Mouse (Mus musculus) embryonic facial prominence, embryonic 10.5 days (tissue): ENCODE results near the gene Sidt2. TPM values are rescaled to one million over a fixed set of nuclear protein-coding genes. Genes with fewer than 3 reads are reported as not detected.

Source experiments
- DNase-seq: peaks from one replicate; pipeline ENCODE4 v3.0.0-alpha.2; 2017; ENCODE audit warnings: low spot score
- H3K27ac ChIP-seq: fragments of 300-500 bp; sonication (generic); replicated peaks from 2 replicates; pipeline ENCODE4 v1.5.1; 2016; ENCODE audit warnings: mild to moderate bottlenecking
- H3K27me3 ChIP-seq: fragments of 300-500 bp; sonication (generic); replicated peaks from 2 replicates; pipeline ENCODE4 v1.6.1; 2016; ENCODE audit warnings: low read depth, mild to moderate bottlenecking; ENCODE audit not compliant: poor library complexity, severe bottlenecking
- H3K36me3 ChIP-seq: fragments of 300-500 bp; sonication (generic); replicated peaks from 2 replicates; pipeline ENCODE4 v1.6.1; 2016; ENCODE audit warnings: mild to moderate bottlenecking, moderate library complexity
- H3K4me1 ChIP-seq: fragments of 300-500 bp; sonication (generic); 2 replicates; pipeline ENCODE4 v1.6.1; 2016
- H3K4me3 ChIP-seq: fragments of 300-500 bp; sonication (generic); 2 replicates; pipeline ENCODE4 v1.5.1; 2016; ENCODE audit warnings: mild to moderate bottlenecking, moderate library complexity
- H3K9me3 ChIP-seq: fragments of 300-500 bp; sonication (generic); 2 replicates; pipeline ENCODE4 v1.6.1; 2016; ENCODE audit warnings: mild to moderate bottlenecking
- WGBS: fragments of 180-500 bp; shearing (Covaris S2); methylation state at CpG from one replicate; pipeline ENCODE4 v1.1.7; 2016; 5-methylcytosine and 5-hydroxymethylcytosine counted together
- polyA plus RNA-seq: library from polyadenylated mRNA; unstranded; fragments of >200 nt; fragmentation: Nextera tagmentation; extraction: Ambion mirVana; gene quantifications from 2 replicates; pipeline ENCODE4 v1.2.1, GENCODE M21; 2016

Gene Sidt2
- polyA plus RNA-seq, 1 experiment from 2014 or later, result 27.4 TPM

DNA sequence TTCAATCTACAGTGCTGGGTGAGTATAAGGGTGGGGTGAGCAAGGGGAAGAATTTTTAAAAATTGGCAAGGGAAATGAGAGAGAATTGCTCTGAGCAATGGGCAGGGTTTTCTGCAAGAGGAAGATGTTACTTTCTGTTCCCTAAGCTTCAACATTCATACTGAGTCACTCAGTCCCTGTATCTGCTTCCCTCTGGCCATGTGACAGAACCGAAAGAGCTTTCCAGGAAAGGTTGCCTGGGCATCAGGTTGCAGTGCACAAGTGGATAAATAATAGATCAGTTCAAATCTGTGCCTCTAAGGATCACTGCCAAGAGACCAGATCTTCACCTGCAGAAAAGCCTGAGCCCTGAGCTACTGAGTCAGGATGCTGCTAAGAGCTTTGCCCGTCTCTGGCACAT, 6.8 kb upstream of the Sidt2 start:
- 0 out of 2 replicates have a peak, but pooled peaks cover 3% of the 10 kb centered on the region for H3K4me1 ChIP-seq
- H3K27me3 ChIP-seq, result no peaks in the 10 kb centered on the region
- no peak for DNase-seq
- no peak overlapping the region for H3K27ac ChIP-seq
- no peak overlapping the region for H3K4me3 ChIP-seq
- WGBS, result 81% methylated on average over 2 of the region's 2 CpGs
- H3K9me3 ChIP-seq, result no peaks in the 10 kb centered on the region
- peaks cover 67% of the 10 kb centered on the region for H3K36me3 ChIP-seq

DNA sequence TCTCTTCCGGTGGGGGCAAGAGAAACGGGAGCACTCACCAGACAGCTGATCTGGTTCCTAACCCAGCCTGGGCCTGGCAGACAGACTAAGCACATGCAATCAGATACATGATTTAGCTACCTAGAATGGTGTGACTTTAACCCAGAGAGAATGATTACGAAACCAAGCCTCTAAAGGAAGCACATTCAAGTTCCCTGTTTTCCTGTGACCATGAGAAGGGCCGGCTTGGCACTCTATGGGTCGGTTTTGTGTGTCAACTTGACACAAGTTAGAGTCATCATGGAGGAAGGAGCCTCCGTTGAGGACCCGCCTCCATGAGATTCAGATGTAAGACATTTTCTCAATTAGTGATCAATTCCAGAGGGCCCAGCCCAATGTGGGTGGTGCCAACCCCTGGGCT, 4.6 kb upstream of the Sidt2 start:
- Histone ChIP-seq H3K27me3 (no peaks in the 10 kb centered on the region), H3K9me3 (no peaks in the 10 kb centered on the region), H3K36me3 (peaks cover 46% of the 10 kb centered on the region), H3K4me1 (peaks cover 17% of the 10 kb centered on the region), H3K4me3 (no peak overlapping the region), H3K27ac (no peak overlapping the region)
- WGBS, result 79% methylated on average over 7 of the region's 7 CpGs
- DNase-seq, result no peak

DNA sequence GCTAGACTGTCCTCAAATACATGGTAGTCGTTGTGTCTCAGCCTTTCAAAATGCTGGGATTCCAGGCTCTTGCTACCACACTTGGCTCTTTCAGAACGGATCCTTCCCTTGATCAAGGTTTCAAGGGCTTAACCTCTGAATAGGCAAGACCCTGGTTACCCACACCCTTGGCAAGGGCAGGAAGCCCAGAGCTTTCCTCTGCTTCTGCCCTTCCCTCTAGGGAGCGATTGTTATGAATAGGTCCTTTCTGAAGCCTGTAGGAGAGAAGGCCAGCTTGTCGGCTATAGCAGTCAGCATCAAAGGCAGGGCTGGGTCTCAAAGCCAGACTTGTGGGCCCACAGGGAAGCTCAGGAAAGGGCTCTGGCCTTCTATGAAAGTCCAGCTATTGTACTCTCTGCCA, 3.8 kb upstream of the Sidt2 start:
- no peak for DNase-seq
- peaks cover 24% of the 10 kb centered on the region for H3K4me1 ChIP-seq
- no peak overlapping the region for H3K4me3 ChIP-seq
- H3K27me3 ChIP-seq, result no peaks in the 10 kb centered on the region
- H3K27ac ChIP-seq, result no peak overlapping the region
- H3K36me3 ChIP-seq, result peaks cover 37% of the 10 kb centered on the region
- WGBS, result 38% methylated on average over 4 of the region's 4 CpGs
- no peaks in the 10 kb centered on the region for H3K9me3 ChIP-seq

DNA sequence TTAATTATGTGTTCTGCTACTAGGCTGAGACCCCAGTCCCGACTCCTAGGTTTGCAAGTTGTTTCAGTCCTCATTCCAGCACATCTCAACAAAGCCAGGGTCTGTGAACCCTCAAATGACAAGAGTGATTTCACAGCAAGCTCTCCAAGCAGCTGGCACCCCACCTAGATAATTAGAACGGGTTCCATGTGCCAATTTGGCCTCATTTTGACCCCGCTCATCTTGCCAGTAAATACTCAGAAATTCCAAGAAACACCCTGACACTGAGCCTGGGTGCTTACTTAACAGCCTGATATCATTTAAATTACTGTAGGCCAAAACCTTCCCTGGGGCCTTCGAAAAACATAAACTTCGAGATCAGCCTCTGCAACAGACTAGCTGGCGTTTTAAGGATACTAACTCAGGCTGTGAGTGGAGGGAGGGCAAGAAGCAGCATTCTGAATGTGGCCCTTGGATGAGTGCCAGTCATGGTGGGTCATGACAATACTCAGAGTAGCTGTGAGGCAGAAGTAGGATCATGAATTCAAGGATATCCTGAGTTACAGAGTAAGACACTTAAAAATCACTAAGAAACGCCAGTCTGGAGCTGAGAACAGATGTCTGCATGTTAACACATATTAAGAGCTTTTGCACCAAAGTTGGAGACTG, 3.1 kb upstream of the Sidt2 start:
- no peaks in the 10 kb centered on the region for H3K9me3 ChIP-seq
- no peak overlapping the region for H3K4me3 ChIP-seq
- no peak overlapping the region for H3K27ac ChIP-seq
- peaks cover 30% of the 10 kb centered on the region for H3K36me3 ChIP-seq
- H3K4me1 ChIP-seq, result peaks cover 31% of the 10 kb centered on the region
- no peak for DNase-seq
- WGBS, result 76% methylated on average over 7 of the region's 7 CpGs
- no peaks in the 10 kb centered on the region for H3K27me3 ChIP-seq

GRCm38 (mm10) chr9:45954294-45955106, 558 bp downstream of the Sidt2 start:
- peaks cover 34% of the 10 kb centered on the region for H3K4me1 ChIP-seq
- peak overlapping the region; percentile 91 for H3K27ac ChIP-seq
- under 1% methylated on average over 63 of the region's 63 CpGs for WGBS
- H3K4me3 ChIP-seq, result peak overlapping the region; percentile 95
- no peaks in the 10 kb centered on the region for H3K27me3 ChIP-seq
- DNase-seq, result peak; percentile 68
- no peaks in the 10 kb centered on the region for H3K9me3 ChIP-seq
- peaks cover 38% of the 10 kb centered on the region for H3K36me3 ChIP-seq

- Histone ChIP-seq H3K4me3 (peak overlapping the region; percentile 95), H3K36me3 (peaks cover 44% of the 10 kb centered on the region), H3K27ac (peak overlapping the region; percentile 91), H3K9me3 (no peaks in the 10 kb centered on the region), H3K4me1 (peaks cover 32% of the 10 kb centered on the region), H3K27me3 (no peaks in the 10 kb centered on the region)
- WGBS, result 61% methylated on average over 13 of the region's 13 CpGs
- no peak for DNase-seq
These were observed 1.4 kb downstream of the Sidt2 start for GRCm38 (mm10) chr9:45953511-45954293.

DNA sequence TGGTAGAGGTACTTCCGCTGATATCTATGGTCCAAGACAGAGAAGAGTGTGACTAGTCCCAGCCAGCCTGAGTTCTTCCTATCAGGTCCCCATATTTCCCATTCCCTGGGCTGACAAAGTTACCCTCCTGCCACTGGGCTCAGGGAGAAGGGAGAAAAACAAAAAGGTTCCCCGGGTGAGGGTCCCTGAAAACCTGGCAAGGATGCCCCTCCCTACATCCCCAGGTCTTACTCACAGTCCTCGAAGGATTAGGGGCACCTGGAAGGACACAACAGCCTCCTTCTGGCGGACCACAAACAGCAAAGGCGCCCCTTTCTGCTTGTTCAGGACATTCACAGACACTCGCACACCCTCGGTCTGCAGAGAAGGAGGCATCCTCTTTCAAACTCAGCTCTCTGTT, 2.2 kb downstream of the Sidt2 start:
- Histone ChIP-seq H3K27me3 (no peaks in the 10 kb centered on the region), H3K4me1 (peaks cover 32% of the 10 kb centered on the region)
- 81% methylated on average over 7 of the region's 7 CpGs for WGBS

DNA sequence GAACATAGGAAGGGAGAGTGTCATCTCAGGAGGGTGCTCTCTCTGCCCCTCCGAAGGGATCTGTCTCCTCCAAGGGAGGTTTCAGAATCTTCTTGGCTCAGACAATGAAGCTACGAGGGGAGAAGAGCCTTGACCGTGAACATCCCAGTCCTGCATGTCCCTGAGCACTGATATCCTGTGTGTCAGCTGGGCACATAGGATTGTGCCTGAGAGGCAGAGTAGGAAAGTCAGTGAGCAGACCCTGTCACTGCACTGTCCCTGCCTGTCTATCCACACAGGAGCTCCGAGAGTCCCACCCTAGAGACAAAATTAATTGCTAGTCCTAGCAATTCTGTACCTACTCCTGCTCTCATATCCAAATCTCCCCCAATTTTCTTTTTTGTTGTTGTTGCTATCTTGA, 3.0 kb downstream of the Sidt2 start:
- Histone ChIP-seq H3K4me1 (peaks cover 32% of the 10 kb centered on the region), H3K36me3 (peaks cover 59% of the 10 kb centered on the region), H3K27me3 (no peaks in the 10 kb centered on the region), H3K4me3 (no peak overlapping the region), H3K9me3 (no peaks in the 10 kb centered on the region), H3K27ac (no peak overlapping the region)
- no peak for DNase-seq
- 91% methylated on average over 4 of the region's 4 CpGs for WGBS

More for the DNA sequence above, 2.2 kb downstream of the Sidt2 start:
- DNase-seq, result no peak
- H3K4me3 ChIP-seq, result peak overlapping the region; percentile 95; the same call in 1 of the 2 replicates
- H3K9me3 ChIP-seq, result no peaks in the 10 kb centered on the region
- H3K36me3 ChIP-seq, result peaks cover 52% of the 10 kb centered on the region
- no peak overlapping the region for H3K27ac ChIP-seq

- WGBS, result 92% methylated on average over 10 of the region's 10 CpGs
- no peaks in the 10 kb centered on the region for H3K9me3 ChIP-seq
- no peak for DNase-seq
- H3K4me3 ChIP-seq, result no peak overlapping the region
- no peaks in the 10 kb centered on the region for H3K4me1 ChIP-seq
- peaks cover 98% of the 10 kb centered on the region for H3K36me3 ChIP-seq
- H3K27me3 ChIP-seq, result no peaks in the 10 kb centered on the region
- H3K27ac ChIP-seq, result no peak overlapping the region
These were observed 8.2 kb downstream of the Sidt2 start for GRCm38 (mm10) chr9:45946872-45947183.

GRCm38 (mm10) chr9:45946182-45946871, 8.7 kb downstream of the Sidt2 start:
- Histone ChIP-seq H3K4me3 (no peak overlapping the region), H3K4me1 (no peaks in the 10 kb centered on the region), H3K9me3 (no peaks in the 10 kb centered on the region), H3K36me3 (peaks cover 98% of the 10 kb centered on the region), H3K27ac (no peak overlapping the region), H3K27me3 (no peaks in the 10 kb centered on the region)
- no peak for DNase-seq
- WGBS, result 88% methylated on average over 16 of the region's 16 CpGs

DNA sequence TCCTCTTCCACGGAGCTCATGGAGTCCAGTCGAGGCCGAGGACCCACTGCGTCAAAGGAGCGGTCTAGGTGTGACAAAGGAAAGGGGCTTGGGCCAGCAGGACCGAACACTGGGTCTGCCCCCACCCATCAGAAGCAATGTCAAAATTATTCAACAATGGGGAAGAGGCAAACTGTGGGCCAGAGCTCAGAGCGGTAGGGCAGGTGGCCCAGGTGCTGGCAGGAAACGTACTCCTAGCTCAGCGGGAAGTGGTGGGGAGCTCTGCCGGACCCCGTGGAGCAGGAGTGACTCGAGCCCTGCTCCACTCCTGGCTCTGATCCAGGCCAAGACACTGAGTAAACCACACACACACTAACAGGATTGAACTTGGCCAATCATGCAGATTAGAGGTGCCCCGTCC, 9.3 kb downstream of the Sidt2 start:
- Histone ChIP-seq H3K27me3 (no peaks in the 10 kb centered on the region), H3K4me3 (no peak overlapping the region), H3K9me3 (no peaks in the 10 kb centered on the region), H3K36me3 (peaks cover 99% of the 10 kb centered on the region), H3K27ac (no peak overlapping the region), H3K4me1 (no peaks in the 10 kb centered on the region)
- no peak for DNase-seq
- 91% methylated on average over 13 of the region's 13 CpGs for WGBS
